Mouse (Mus musculus) heart, embryonic 11.5 days (tissue): Measurements from ENCODE around the gene Nfix. TPM values are rescaled to one million over a fixed set of nuclear protein-coding genes. Genes with fewer than 3 reads are reported as not detected.
A peak's percentile ranks its signal among the peaks of the same experiment; 100 is the strongest.

Source experiments
- ATAC-seq: fragments of 200-750 bp; cut with Nextera tagmentation; replicated peaks from 2 replicates; pipeline ENCODE4 v1.8.0; 2017; ENCODE audit warnings: moderate library complexity; ENCODE audit not compliant: insufficient number of reproducible peaks, low FRiP score, low TSS enrichment
- H3K27ac ChIP-seq: fragments of 300-500 bp; sonication (generic); 2 replicates; pipeline ENCODE4 v1.5.1; 2014; ENCODE audit warnings: mild to moderate bottlenecking, low read depth, low read length
- H3K27me3 ChIP-seq: fragments of 300-500 bp; sonication (generic); 2 replicates; pipeline ENCODE4 v1.6.1; 2014; ENCODE audit warnings: mild to moderate bottlenecking, low read length, mixed read lengths; ENCODE audit not compliant: control insufficient read depth, insufficient read depth
- H3K36me3 ChIP-seq: fragments of 300-500 bp; sonication (generic); 2 replicates; pipeline ENCODE4 v1.6.1; 2014; ENCODE audit warnings: mild to moderate bottlenecking, low read length, moderate library complexity, mixed read lengths; ENCODE audit not compliant: control insufficient read depth, insufficient read depth
- H3K4me1 ChIP-seq: fragments of 300-500 bp; sonication (generic); 2 replicates; pipeline ENCODE4 v1.6.1; 2014; ENCODE audit warnings: low read length; ENCODE audit not compliant: control insufficient read depth, insufficient read depth
- H3K4me2 ChIP-seq: fragments of 300-500 bp; sonication (generic); 2 replicates; pipeline ENCODE4 v1.6.1; 2014; ENCODE audit warnings: mild to moderate bottlenecking, moderate library complexity
- H3K4me3 ChIP-seq: fragments of 300-500 bp; sonication (generic); 2 replicates; pipeline ENCODE4 v1.5.1; 2014; ENCODE audit warnings: low read depth, low read length
- H3K9ac ChIP-seq: fragments of 300-500 bp; sonication (generic); 2 replicates; pipeline ENCODE4 v1.6.1; 2014; ENCODE audit warnings: mild to moderate bottlenecking, low read depth, low read length, moderate library complexity
- H3K9me3 ChIP-seq: fragments of 300-500 bp; sonication (generic); replicated peaks from 2 replicates; pipeline ENCODE4 v1.6.1; 2016; ENCODE audit warnings: low read length; ENCODE audit not compliant: control insufficient read depth
- WGBS: fragments of 180-500 bp; shearing (Covaris S2); extraction: QIAGEN DNeasy Blood & Tissue Kit; methylation state at CpG from one replicate; pipeline ENCODE4 v1.1.7; 2014; ENCODE audit not compliant: insufficient replicate concordance; 5-methylcytosine and 5-hydroxymethylcytosine counted together
- polyA plus RNA-seq: library from polyadenylated mRNA; unstranded; fragments of >200 nt; fragmentation: Nextera tagmentation; extraction: Ambion mirVana; gene quantifications from 2 replicates; pipeline ENCODE4 v1.2.1, GENCODE M21; 2014

The Nfix gene
- polyA plus RNA-seq, 1 experiment from 2014 or later = 7.6 TPM

DNA sequence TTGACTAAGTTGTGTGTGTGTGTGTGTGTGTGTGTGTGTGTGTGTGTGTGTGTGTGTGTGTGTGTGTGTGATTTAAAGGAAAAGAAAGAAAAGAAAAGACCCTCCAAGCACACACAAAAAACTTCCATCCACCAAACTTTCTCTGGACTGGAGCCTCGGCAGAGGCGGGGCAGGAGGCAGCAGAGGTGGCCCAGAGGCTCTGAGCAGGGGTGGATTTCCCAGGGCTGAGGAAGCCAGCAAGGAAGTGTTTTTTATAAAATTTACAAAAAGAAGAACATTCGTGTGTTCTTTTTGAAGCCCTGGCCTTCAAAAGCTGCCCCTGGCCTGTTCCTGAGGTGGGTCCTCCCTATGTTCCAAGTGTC, 87.4 kb downstream of the Nfix start:
- WGBS = 32% methylated on average over 3 of the region's 3 CpGs
- Histone ChIP-seq H3K4me2 (no peak overlapping the region), H3K4me1 (peaks cover 42% of the 10 kb centered on the region), H3K36me3 (no peaks in the 10 kb centered on the region), H3K27me3 (peaks cover 72% of the 10 kb centered on the region), H3K27ac (peak overlapping the region; percentile 68), H3K9ac (0 out of 2 replicates have a peak overlapping the region, but pooled peaks have one; percentile 28), H3K9me3 (no peaks in the 10 kb centered on the region), H3K4me3 (no peak overlapping the region)
- no peak for ATAC-seq

DNA sequence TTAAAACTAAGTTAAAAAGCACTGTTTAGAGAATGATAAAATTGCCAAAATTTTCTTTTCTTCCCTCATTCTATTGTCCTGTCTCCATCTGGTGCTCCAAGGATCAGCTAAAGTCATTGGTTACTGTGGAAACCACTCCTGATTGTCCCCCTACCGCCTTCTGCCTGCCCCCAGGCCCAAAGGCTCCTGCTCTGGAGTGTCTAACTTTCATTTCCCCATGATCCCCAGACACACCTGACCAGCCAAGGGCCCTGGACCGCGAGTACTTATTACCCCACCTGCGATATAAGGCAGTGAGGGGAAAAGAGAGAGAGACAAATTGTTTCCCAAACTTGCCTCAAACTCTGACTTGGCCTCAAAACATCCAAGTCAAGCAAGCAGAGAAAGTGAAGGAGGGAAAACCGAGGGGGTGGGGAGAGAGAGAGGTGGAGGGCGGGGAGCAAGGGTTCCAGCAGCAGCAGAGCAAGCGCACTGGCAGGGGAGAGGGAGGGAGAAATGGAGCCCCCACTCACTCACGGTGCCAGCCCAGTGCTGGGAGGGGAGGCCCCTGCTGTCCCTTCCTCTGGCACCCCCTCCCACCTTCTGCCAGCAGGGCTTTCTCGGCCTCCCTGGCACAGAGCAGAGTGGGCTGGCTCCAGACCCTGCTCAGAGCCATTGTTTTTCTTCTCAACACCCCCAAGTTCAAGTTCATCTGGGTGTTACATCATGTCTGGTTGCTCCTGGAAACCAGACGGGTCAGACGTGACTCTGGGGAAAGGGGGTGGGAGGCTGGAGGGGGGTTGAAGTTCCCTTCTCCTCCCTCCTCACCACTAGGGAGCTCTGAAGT, 88.0 kb downstream of the Nfix start:
- H3K27ac ChIP-seq = peak overlapping the region; percentile 76
- 20% methylated on average over 9 of the region's 11 CpGs for WGBS
- ATAC-seq = peak; percentile 23
- peak overlapping the region; percentile 4; the same call in 1 of the 2 replicates for H3K4me2 ChIP-seq
- H3K4me3 ChIP-seq = no peak overlapping the region
- peaks cover 48% of the 10 kb centered on the region for H3K4me1 ChIP-seq
- peaks cover 72% of the 10 kb centered on the region for H3K27me3 ChIP-seq
- no peaks in the 10 kb centered on the region for H3K36me3 ChIP-seq
- peak overlapping the region; percentile 64 for H3K9ac ChIP-seq
- H3K9me3 ChIP-seq = no peaks in the 10 kb centered on the region

GRCm38 (mm10) chr8:84711312-84711711, 88.8 kb downstream of the Nfix start:
- H3K4me2 ChIP-seq = no peak overlapping the region
- H3K9ac ChIP-seq = peak overlapping the region; percentile 40; the same call in 1 of the 2 replicates
- no peak for ATAC-seq
- peak overlapping the region; percentile 76 for H3K27ac ChIP-seq
- H3K4me3 ChIP-seq = no peak overlapping the region
- WGBS = 48% methylated on average over 3 of the region's 3 CpGs
- H3K27me3 ChIP-seq = peaks cover 72% of the 10 kb centered on the region
- H3K9me3 ChIP-seq = no peaks in the 10 kb centered on the region
- H3K4me1 ChIP-seq = peaks cover 53% of the 10 kb centered on the region
- H3K36me3 ChIP-seq = no peaks in the 10 kb centered on the region

GRCm38 (mm10) chr8:84709931-84710330, 90.2 kb downstream of the Nfix start:
- Histone ChIP-seq H3K27ac (no peak overlapping the region), H3K9ac (no peak overlapping the region), H3K4me3 (no peak overlapping the region), H3K36me3 (no peaks in the 10 kb centered on the region), H3K27me3 (peaks cover 71% of the 10 kb centered on the region), H3K4me1 (peaks cover 47% of the 10 kb centered on the region), H3K4me2 (no peak overlapping the region), H3K9me3 (no peaks in the 10 kb centered on the region)
- ATAC-seq = no peak
- 94% methylated on average over 1 of the region's 1 CpGs for WGBS

GRCm38 (mm10) chr8:84708774-84709475, 91.2 kb downstream of the Nfix start:
- H3K9ac ChIP-seq = 0 out of 2 replicates have a peak overlapping the region, but pooled peaks have one; percentile 8
- no peaks in the 10 kb centered on the region for H3K36me3 ChIP-seq
- H3K9me3 ChIP-seq = no peaks in the 10 kb centered on the region
- ATAC-seq = peak; percentile 58
- peaks cover 71% of the 10 kb centered on the region for H3K27me3 ChIP-seq
- H3K4me2 ChIP-seq = no peak overlapping the region; the same call in 1 of the 2 replicates
- peaks cover 54% of the 10 kb centered on the region for H3K4me1 ChIP-seq
- 14% methylated on average over 12 of the region's 12 CpGs for WGBS
- H3K4me3 ChIP-seq = no peak overlapping the region
- no peak overlapping the region; the same call in 1 of the 2 replicates for H3K27ac ChIP-seq

GRCm38 (mm10) chr8:84708071-84708541, 92.0 kb downstream of the Nfix start:
- H3K4me3 ChIP-seq = peak overlapping the region; percentile 51
- H3K4me1 ChIP-seq = peaks cover 54% of the 10 kb centered on the region
- 5% methylated on average over 15 of the region's 15 CpGs for WGBS
- ATAC-seq = no peak
- H3K9ac ChIP-seq = peak overlapping the region; percentile 72; the same call in 1 of the 2 replicates
- H3K9me3 ChIP-seq = no peaks in the 10 kb centered on the region
- peaks cover 73% of the 10 kb centered on the region for H3K27me3 ChIP-seq
- H3K4me2 ChIP-seq = peak overlapping the region; percentile 57
- H3K36me3 ChIP-seq = no peaks in the 10 kb centered on the region
- peak overlapping the region; percentile 79 for H3K27ac ChIP-seq

DNA sequence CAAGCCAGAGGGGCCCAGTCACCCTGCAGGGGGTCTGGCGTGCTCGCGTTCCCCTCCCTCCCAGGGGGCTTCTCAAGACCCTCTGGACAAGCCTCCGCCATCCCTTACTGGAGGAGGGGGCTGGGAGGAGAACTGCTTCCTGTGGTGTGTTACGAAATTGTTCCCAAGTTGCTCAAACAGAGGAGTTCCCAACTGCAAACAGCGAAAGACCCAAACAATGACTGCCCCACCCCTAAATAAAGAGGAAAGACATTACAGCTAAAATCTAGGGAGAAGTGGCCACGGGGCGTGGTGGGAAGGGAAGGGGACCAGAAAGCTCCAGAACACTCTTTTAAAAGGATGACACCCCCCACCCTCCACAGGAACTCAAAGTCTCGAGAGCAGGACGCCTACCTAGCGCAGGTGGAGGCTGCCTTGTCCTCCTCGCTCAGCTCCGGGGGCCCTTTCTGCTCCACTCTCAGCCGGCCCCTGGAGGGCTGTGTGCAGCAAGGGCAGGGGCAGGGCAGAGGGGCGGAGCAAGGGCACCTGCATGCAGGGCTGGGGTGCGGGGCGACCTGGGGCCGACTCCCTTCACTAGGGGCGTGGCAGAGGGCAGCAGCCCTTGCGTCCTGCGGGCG, 92.8 kb downstream of the Nfix start:
- Histone ChIP-seq H3K9ac (peak overlapping the region; percentile 72), H3K4me1 (peaks cover 50% of the 10 kb centered on the region)

GRCm38 (mm10) chr8:84706610-84707266, 93.4 kb downstream of the Nfix start:
- Histone ChIP-seq H3K27ac (peak overlapping the region; percentile 79), H3K4me1 (peaks cover 50% of the 10 kb centered on the region), H3K4me2 (peak overlapping the region; percentile 57), H3K9ac (peak overlapping the region; percentile 72), H3K4me3 (peak overlapping the region; percentile 51), H3K9me3 (no peaks in the 10 kb centered on the region), H3K36me3 (no peaks in the 10 kb centered on the region), H3K27me3 (peaks cover 76% of the 10 kb centered on the region)
- WGBS = 3% methylated on average over 45 of the region's 45 CpGs
- no peak; the same call in 1 of the 2 replicates for ATAC-seq

More for the DNA sequence above, 92.8 kb downstream of the Nfix start:
- Histone ChIP-seq H3K36me3 (no peaks in the 10 kb centered on the region), H3K9me3 (no peaks in the 10 kb centered on the region), H3K27ac (peak overlapping the region; percentile 79), H3K4me2 (peak overlapping the region; percentile 57), H3K4me3 (peak overlapping the region; percentile 51), H3K27me3 (peaks cover 76% of the 10 kb centered on the region)
- 3% methylated on average over 22 of the region's 22 CpGs for WGBS
- peak; percentile 70 for ATAC-seq
